Mouse (Mus musculus) lung, embryonic 15.5 days (tissue): ENCODE data around the gene Rdh16f1. TPM values are rescaled to one million over a fixed set of nuclear protein-coding genes. Genes with fewer than 3 reads are reported as not detected.
"Not testable (repeated sequence)": the region's sequence is repeated elsewhere in the genome, so short reads cannot be mapped to it uniquely, and the experiment has no call there.

Experiments used
- ATAC-seq: fragments of 200-750 bp; cut with Nextera tagmentation; 2 replicates; pipeline ENCODE4 v1.8.0; 2017; ENCODE audit warnings: moderate number of reproducible peaks, borderline replicate concordance; ENCODE audit not compliant: low FRiP score, low TSS enrichment; ENCODE audit errors: extremely low read depth
- H3K27ac ChIP-seq: fragments of 300-500 bp; sonication (generic); 2 replicates; pipeline ENCODE4 v1.5.1; 2015; ENCODE audit warnings: moderate library complexity, mild to moderate bottlenecking, inconsistent platforms
- H3K27me3 ChIP-seq: fragments of 300-500 bp; sonication (generic); 2 replicates; pipeline ENCODE4 v1.6.1; 2015; ENCODE audit warnings: inconsistent platforms
- H3K36me3 ChIP-seq: fragments of 300-500 bp; sonication (generic); 2 replicates; pipeline ENCODE4 v1.6.1; 2015; ENCODE audit warnings: inconsistent platforms
- H3K4me1 ChIP-seq: fragments of 300-500 bp; sonication (generic); 2 replicates; pipeline ENCODE4 v1.6.1; 2015; ENCODE audit warnings: inconsistent platforms
- H3K4me2 ChIP-seq: fragments of 300-500 bp; sonication (generic); 2 replicates; pipeline ENCODE4 v1.6.1; 2015; ENCODE audit warnings: inconsistent platforms, mild to moderate bottlenecking, moderate library complexity
- H3K4me3 ChIP-seq: fragments of 300-500 bp; sonication (generic); 2 replicates; pipeline ENCODE4 v1.5.1; 2015; ENCODE audit warnings: mild to moderate bottlenecking, inconsistent platforms
- H3K9ac ChIP-seq: fragments of 300-500 bp; sonication (generic); 2 replicates; pipeline ENCODE4 v1.6.1; 2015; ENCODE audit warnings: inconsistent platforms
- H3K9me3 ChIP-seq: fragments of 300-500 bp; sonication (generic); 2 replicates; pipeline ENCODE4 v1.6.1; 2016; ENCODE audit warnings: inconsistent platforms
- WGBS: fragments of 180-500 bp; shearing (Covaris S2); methylation state at CpG from one replicate; pipeline ENCODE4 v1.1.7; 2015; 5-methylcytosine and 5-hydroxymethylcytosine counted together
- polyA plus RNA-seq: library from polyadenylated mRNA; unstranded; fragments of >200 nt; fragmentation: Nextera tagmentation; extraction: Ambion mirVana; gene quantifications from 2 replicates; pipeline ENCODE4 v1.2.1, GENCODE M21; 2015

Gene Rdh16f1
- polyA plus RNA-seq, 1 experiment from 2014 or later, result 0.15 TPM

GRCm38 (mm10) chr10:127801612-127802011, 42.0 kb downstream of the Rdh16f1 start:
- H3K27ac ChIP-seq, result no peak overlapping the region
- no peak for ATAC-seq
- no peak overlapping the region for H3K4me3 ChIP-seq
- no peak overlapping the region for H3K9ac ChIP-seq
- no peaks in the 10 kb centered on the region for H3K27me3 ChIP-seq
- H3K9me3 ChIP-seq, result no peaks in the 10 kb centered on the region
- H3K36me3 ChIP-seq, result no peaks in the 10 kb centered on the region
- no peak overlapping the region for H3K4me2 ChIP-seq
- WGBS, result 88% methylated on average over 2 of the region's 2 CpGs
- H3K4me1 ChIP-seq, result no peaks in the 10 kb centered on the region

GRCm38 (mm10) chr10:127802236-127802635, 42.6 kb downstream of the Rdh16f1 start:
- H3K36me3 ChIP-seq, result no peaks in the 10 kb centered on the region
- WGBS, result 69% methylated on average over 5 of the region's 5 CpGs
- no peak for ATAC-seq

GRCm38 (mm10) chr10:127804416-127804815, 44.8 kb downstream of the Rdh16f1 start:
- Histone ChIP-seq H3K4me3 (no peak overlapping the region), H3K9me3 (no peaks in the 10 kb centered on the region), H3K4me1 (no peaks in the 10 kb centered on the region), H3K27ac (no peak overlapping the region), H3K4me2 (no peak overlapping the region), H3K27me3 (no peaks in the 10 kb centered on the region), H3K36me3 (no peaks in the 10 kb centered on the region), H3K9ac (no peak overlapping the region)
- WGBS, result 62% methylated on average over 7 of the region's 7 CpGs
- no peak for ATAC-seq

More at GRCm38 (mm10) chr10:127802236-127802635, 42.6 kb downstream of the Rdh16f1 start:
- H3K4me2 ChIP-seq, result no peak overlapping the region
- no peaks in the 10 kb centered on the region for H3K4me1 ChIP-seq
- H3K9me3 ChIP-seq, result no peaks in the 10 kb centered on the region
- no peak overlapping the region for H3K9ac ChIP-seq
- no peak overlapping the region for H3K27ac ChIP-seq
- no peak overlapping the region for H3K4me3 ChIP-seq
- no peaks in the 10 kb centered on the region for H3K27me3 ChIP-seq

DNA sequence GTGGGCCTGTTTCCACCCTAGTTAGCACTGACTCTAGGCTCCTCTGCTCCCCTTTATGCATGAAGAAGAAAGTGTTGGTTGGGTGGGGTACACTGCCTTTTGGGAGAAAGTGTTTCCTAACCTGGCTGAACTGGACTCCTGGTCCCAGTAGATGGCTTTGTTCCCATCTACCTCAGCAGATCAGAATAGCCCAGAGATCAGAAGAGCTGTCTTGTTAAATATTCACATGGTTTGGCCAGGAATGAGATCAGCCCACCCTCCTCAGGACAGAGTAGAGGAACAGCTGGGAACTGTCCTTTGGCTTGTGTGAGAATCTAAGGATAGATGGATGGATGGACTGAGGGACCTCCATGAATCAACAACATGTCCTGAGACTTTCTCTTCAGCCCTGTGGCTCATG, 56.3 kb downstream of the Rdh16f1 start:
- Histone ChIP-seq H3K4me3 (no peak overlapping the region), H3K4me2 (no peak overlapping the region), H3K36me3 (no peaks in the 10 kb centered on the region), H3K27me3 (no peaks in the 10 kb centered on the region), H3K9me3 (peaks cover 2% of the 10 kb centered on the region; the same call in 1 of the 2 replicates), H3K27ac (no peak overlapping the region), H3K4me1 (no peaks in the 10 kb centered on the region), H3K9ac (no peak overlapping the region)
- no peak for ATAC-seq

DNA sequence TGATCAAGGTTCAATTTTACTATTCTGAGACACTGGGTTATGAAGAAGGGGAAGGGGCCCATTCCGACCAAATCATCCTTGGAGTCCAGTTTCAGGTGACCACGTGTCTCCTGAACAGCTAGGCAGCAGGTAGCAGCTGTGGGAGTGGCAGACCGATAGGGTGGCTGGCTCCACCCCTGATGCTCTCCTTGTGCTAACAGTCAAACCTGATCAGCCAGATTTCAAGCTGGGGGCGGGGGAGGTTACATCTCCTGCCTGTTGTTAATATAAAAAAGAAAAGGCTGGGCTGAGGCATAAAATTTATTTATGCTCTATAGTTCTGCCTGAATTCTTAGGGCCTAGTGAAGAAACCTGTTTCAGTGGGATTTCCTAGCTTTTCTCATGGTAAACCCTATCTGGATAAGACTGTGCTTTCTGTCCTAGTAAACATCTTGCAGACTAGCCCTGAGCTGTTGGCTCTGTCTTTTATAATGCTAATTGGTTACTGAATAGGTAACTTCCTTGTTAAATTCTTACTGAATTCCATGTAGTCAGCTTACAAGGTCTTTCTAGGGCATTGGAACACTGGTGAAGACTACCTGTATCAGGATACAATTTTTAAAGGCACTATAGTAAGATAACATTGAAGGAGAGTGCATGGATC, 57.8 kb downstream of the Rdh16f1 start:
- H3K9ac ChIP-seq, H3K36me3 ChIP-seq, H3K27ac ChIP-seq, H3K9me3 ChIP-seq, H3K4me1 ChIP-seq, H3K4me2 ChIP-seq, H3K4me3 ChIP-seq, ATAC-seq, H3K27me3 ChIP-seq: not testable (repeated sequence)
- 67% methylated on average over 4 of the region's 4 CpGs for WGBS

DNA sequence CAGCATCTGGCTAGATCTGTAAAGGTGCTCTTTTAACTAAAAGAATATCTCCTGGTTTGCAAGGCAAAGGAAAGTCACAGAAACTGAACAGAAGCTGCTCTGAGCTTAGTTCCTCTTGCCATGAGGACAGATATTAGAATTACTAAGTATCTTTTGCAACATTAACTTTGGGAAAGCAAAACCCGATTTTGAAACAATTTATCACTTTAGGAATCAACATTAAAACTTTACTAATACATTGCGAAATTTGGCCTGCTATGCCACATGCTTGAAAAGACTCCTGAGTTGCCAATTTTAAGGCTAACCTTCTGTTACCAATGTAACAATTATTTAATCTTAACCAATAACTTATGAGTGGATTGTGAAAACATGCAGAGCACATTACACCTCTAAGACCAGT, 62.2 kb downstream of the Rdh16f1 start:
- H3K4me3 ChIP-seq, result not testable (repeated sequence)
- 85% methylated on average over 2 of the region's 2 CpGs for WGBS

GRCm38 (mm10) chr10:127825386-127825785, 65.8 kb downstream of the Rdh16f1 start:
- Histone ChIP-seq H3K27ac (no peak overlapping the region), H3K9me3 (peaks cover 4% of the 10 kb centered on the region; the same call in 1 of the 2 replicates), H3K36me3 (no peaks in the 10 kb centered on the region), H3K4me1 (no peaks in the 10 kb centered on the region), H3K9ac (no peak overlapping the region), H3K4me2 (no peak overlapping the region), H3K27me3 (no peaks in the 10 kb centered on the region), H3K4me3 (no peak overlapping the region)
- no peak for ATAC-seq
- 76% methylated on average over 6 of the region's 6 CpGs for WGBS

More for the DNA sequence above, 62.2 kb downstream of the Rdh16f1 start:
- H3K4me1 ChIP-seq, H3K27me3 ChIP-seq, H3K4me2 ChIP-seq, H3K36me3 ChIP-seq, H3K27ac ChIP-seq, H3K9ac ChIP-seq, H3K9me3 ChIP-seq, ATAC-seq: not testable (repeated sequence)

- 60% methylated on average over 3 of the region's 3 CpGs for WGBS
- Histone ChIP-seq H3K36me3 (no peaks in the 10 kb centered on the region), H3K27ac (no peak overlapping the region), H3K9me3 (no peaks in the 10 kb centered on the region), H3K4me3 (no peak overlapping the region), H3K9ac (no peak overlapping the region), H3K4me2 (no peak overlapping the region), H3K27me3 (no peaks in the 10 kb centered on the region), H3K4me1 (no peaks in the 10 kb centered on the region)
- ATAC-seq, result no peak
Measured at GRCm38 (mm10) chr10:127829121-127829520, 69.5 kb downstream of the Rdh16f1 start.

DNA sequence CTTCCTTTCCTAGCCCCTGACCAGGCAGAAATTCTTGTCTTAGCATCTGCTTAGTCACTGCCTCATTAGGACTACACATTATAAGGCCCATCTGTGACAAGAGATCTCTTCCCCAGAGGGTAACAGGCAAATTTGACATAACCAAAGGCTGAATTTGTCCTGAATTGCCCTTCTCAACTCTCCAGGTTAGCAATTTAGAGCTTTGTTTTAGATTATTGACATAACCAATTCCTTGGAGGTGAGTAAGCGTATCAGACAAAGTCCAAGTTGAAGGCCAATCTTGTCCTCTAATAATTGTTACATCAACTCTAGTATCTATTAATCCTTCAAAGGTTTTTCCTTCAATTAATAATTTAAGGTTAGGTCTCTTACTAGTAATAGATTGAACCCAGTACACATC, 74.6 kb downstream of the Rdh16f1 start:
- not testable (repeated sequence) for H3K27me3 ChIP-seq, H3K4me3 ChIP-seq, ATAC-seq, H3K4me2 ChIP-seq, H3K4me1 ChIP-seq, H3K36me3 ChIP-seq, H3K27ac ChIP-seq, H3K9me3 ChIP-seq, H3K9ac ChIP-seq
- 86% methylated on average over 1 of the region's 1 CpGs for WGBS

- 71% methylated on average over 5 of the region's 5 CpGs for WGBS
- H3K4me3 ChIP-seq, result no peak overlapping the region
- no peaks in the 10 kb centered on the region for H3K9me3 ChIP-seq
- H3K4me2 ChIP-seq, result no peak overlapping the region
- no peak overlapping the region for H3K9ac ChIP-seq
- H3K36me3 ChIP-seq, result no peaks in the 10 kb centered on the region
- no peak overlapping the region for H3K27ac ChIP-seq
- no peak for ATAC-seq
- no peaks in the 10 kb centered on the region for H3K27me3 ChIP-seq
- no peaks in the 10 kb centered on the region for H3K4me1 ChIP-seq
Measured at GRCm38 (mm10) chr10:127835292-127835691, 75.7 kb downstream of the Rdh16f1 start.

DNA sequence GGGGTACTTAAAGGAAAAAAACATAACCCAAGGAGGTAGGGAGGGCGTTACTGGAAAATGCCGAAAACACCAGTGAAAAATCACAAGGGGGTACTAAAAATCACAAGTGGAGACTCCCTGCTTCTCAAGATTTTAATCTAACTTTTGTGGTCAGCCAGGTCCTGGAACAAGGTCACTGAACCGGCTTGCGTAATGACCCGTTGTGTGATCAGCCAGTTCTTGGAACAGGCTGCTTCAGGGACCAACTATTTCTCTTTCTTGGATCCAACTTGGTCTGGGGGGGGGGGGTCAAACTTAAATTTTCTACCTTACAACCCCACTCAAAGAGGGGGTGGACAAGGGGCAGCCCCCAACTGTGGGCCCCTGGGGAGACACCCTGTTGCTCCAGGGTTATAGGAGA, 78.2 kb downstream of the Rdh16f1 start:
- ATAC-seq, H3K9me3 ChIP-seq, H3K4me3 ChIP-seq, H3K27me3 ChIP-seq, H3K9ac ChIP-seq, H3K27ac ChIP-seq, H3K4me1 ChIP-seq, H3K36me3 ChIP-seq, H3K4me2 ChIP-seq: not testable (repeated sequence)
- 87% methylated on average over 5 of the region's 5 CpGs for WGBS

- Histone ChIP-seq H3K4me3 (no peak overlapping the region), H3K27me3 (no peaks in the 10 kb centered on the region), H3K9ac (no peak overlapping the region), H3K4me2 (no peak overlapping the region), H3K36me3 (no peaks in the 10 kb centered on the region), H3K9me3 (no peaks in the 10 kb centered on the region), H3K27ac (no peak overlapping the region), H3K4me1 (no peaks in the 10 kb centered on the region)
- WGBS, result 76% methylated on average over 2 of the region's 2 CpGs
- no peak for ATAC-seq
Measured at GRCm38 (mm10) chr10:127838539-127838938, 79.0 kb downstream of the Rdh16f1 start.

DNA sequence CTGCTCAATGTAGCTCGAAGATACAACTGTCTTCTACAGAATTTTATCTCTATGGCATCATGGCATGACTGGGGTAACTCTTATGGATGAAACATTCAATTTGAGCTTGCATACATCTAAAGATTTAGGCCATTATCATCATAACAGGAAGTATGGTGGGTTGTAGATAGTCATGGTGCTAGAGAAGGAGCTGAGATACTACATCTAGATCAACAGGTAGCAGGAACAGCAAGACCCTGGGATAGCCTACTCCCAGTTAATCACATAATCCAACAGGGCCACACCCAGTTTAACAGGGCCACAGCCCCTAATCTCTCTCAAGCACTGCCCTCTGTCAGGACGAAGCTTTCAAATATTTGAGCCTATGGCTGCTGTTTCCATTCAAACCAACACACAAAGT, 81.2 kb downstream of the Rdh16f1 start:
- H3K4me1 ChIP-seq, result no peaks in the 10 kb centered on the region
- ATAC-seq, result no peak
- H3K4me3 ChIP-seq, result no peak overlapping the region
- H3K4me2 ChIP-seq, result no peak overlapping the region
- no peak overlapping the region for H3K9ac ChIP-seq
- H3K27ac ChIP-seq, result no peak overlapping the region
- no peaks in the 10 kb centered on the region for H3K9me3 ChIP-seq
- no peaks in the 10 kb centered on the region for H3K36me3 ChIP-seq
- no peaks in the 10 kb centered on the region for H3K27me3 ChIP-seq
- 59% methylated on average over 2 of the region's 2 CpGs for WGBS
